Mouse (Mus musculus): ENCODE measurements at regions not wholly inside any gene's neighbourhood (a gene's known extent, or its start where the extent isn't known, plus 50 kb on each side); places are given as distances from the start of the nearest gene placed in this dataset.

DNA sequence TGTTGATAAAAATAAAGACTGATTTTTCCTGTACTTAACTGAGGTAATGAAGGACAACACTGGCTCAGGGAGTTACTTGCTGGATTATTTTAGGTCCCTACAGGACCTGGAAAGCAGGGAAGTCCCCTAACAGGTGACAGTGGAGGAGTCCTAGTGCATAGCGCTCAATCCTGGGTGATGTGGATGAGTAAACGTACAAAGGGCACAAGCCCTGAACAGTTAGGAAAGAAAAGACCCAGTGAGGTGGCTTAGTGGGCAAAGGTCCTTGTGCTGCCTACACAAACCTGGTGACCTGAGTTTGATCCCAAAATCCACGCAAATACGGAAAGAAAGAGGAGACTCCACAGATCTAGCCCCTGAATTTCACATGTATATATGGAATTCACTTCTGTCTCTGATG lies 99.1 kb downstream of the Hes1 start:
- no peak for ATAC-seq

DNA sequence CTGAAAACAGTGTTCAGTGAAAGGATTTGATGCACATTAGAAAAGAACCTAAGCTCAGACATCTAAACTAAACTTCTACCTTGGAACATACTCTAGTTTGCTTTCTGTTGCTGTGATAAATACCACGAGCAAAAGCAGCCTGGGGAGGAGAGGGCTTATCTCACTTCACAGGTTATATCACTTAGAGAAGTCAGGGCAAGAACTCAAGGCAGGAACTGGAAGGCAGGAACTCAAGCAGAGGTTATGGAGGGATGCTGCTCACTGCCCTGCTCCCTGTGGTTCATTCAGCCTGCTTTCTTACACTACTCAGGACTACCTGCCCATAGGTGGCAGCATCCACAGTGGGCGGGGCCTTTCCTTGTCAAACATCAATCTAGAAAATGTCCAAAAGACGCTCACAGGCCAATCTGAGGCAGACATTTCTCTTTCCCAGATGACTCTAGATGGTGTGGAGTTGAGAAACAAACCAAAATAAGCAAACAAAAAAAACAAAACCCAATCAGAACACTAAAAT lies 101.5 kb downstream of the Hes1 start:
- no peak for ATAC-seq

DNA sequence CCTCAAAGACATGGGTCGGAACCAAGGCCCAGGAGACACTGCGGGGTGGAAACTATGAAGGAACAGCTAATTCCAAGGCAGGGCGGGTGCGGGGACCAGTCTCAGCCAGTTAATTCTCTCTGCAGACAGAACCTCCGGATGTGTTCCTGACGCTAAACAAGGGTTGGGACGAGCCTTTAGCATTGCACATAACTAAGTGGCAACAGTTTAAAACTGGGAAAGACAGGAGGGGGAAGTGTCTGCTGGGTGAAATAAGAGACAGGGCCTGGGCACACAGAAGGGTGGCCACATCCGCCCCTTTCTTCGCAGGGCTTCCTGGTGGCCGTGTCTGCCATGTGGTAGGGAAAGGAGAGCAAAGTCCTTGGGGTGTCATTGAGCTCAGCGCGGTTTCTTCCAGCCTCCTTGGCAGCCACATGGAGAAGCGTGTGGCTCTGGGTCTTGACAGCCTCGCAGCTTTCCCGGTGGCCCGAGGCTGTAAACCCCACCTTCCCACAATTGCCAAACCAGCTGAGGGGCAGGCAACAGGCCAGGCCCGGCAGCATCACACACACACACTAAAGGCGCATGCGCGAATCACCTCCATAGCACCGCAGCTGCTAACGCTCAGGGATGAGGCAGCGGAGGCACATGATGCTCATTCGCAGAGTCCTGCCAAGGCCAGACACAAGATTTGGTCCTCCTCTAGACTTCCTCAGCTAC lies 95.8 kb downstream of the Cpn2 start:
- ATAC-seq, result peak; percentile 31

DNA sequence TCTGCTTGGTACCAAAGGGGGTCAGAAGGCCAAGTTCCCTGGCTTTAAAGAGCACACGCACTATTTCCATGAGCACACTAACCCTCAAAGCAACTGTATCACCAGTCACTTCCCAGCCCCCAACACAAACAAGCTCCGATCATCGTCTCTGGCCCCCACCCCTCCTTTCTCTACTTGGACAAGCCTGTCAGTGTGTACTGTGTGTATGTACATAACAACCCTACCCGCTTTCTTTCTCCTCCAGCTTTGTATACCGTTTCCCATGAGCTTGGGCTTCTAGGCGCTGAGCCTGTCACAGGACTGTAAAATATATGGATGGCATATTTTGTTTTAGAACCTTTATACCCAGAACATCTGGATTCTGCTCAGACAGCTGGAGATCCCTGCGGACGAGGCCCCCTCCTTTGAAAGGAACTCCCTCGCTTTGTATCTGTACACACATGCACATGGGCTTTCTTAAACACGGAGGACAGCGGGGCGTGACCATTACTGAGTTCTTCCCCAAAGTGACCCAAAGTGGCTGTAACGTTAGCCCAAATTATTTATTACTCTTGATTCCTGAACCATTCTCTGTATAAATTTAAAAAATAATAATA lies 95.1 kb downstream of the Cpn2 start:
- ATAC-seq, result no peak

DNA sequence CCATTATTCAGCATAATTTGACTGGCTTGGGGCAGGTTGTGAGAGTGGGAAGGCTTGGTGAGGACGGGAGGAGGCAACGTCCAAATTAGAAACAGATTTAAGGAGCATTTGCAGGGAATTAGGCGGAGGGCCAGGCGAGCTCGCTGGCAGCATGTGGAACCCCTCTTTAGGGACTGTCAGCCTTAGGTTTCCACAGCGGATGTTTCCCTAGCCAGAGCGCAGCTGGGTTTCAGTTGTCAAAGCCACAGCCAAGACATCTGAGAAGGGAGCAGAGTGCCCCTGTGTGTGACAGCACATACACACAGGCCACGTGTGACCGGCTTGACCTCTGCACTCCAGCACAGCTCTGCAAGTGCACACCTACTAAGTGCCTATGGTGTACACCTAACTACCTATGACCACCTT lies 94.5 kb downstream of the Cpn2 start:
- ATAC-seq, result no peak

DNA sequence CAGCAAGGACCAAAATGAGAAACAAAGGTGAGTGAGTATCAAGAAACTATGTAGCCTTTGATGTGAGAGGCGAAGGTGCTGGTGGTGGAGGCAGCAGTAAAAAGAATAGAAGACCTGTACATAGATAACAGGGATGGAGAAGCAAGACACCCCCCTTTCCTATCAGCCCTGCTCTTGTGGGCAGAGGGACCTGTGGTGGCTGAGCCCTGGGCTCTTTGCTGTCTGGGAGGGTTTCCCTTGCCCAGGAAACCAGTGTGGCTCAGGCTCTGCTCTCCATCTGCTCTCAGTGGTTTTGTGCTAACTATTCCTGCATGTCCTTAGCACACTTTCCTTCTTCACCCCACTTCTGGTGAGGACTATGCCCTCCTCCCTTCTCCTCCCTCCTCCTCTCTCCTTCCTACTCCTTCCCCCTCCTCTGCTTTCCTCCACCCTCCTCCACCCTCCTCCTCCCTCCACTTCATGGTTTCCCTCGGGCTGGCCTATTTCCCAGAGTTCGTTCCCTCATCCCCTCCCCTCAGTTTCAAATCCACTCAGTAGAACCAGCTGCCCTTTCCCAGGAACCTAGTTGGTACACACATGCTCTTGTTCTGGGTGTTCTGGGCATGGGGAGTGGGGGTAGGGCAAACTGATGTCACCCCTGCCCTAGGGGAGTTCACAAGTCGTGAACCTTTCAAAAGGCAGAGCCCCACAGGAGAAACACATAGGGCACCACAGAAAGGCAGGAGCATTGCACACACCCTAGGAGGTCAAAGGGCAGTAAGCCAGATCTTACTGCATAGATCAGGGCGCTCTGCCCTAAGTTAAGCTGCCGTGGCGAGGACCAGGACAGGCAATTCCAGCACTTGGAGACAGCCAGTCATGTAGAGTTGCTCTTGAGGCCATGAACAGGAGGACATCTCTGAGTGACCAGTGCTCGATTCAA lies 93.1 kb downstream of the Cpn2 start:
- no peak for ATAC-seq

DNA sequence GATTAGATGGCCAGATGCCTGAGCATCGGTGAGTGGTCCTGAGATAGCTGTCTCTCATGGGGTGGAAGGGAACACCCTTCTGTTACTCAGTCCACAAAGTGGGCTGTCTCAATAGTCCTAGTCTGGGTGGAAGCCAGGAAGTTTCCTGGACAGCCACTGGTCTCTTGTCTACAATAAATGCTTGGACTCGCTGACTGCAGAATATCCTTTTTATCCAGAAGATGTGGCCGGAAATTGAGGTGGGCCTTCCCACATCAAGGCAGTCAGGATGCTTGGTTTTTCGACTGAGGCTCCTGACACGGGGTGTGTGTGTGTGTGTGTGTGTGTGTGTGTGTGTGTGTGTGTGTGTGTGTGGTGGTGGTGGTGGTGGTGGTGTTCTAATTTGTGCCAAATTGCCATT lies 91.0 kb downstream of the Cpn2 start:
- ATAC-seq, result no peak

DNA sequence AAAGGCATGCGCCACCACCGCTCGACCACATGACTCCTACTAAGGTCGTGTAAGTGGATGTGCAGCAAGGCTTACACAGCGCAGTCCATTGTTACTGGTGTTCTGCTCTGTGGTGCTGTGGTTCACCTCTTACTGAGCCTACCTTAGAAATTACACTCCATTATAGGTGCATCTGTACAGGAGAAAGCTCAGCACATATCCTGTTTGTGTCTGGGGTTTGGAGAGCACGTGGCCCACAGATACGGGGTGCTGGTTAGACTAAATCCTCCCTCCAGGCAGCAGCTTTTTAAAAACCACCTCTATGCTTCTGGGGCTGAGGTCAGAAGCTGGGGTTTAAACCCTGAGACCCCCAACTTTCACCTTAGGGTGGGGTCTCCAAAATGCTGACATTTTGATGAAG lies 89.5 kb downstream of the Cpn2 start:
- peak; percentile 58 for ATAC-seq

DNA sequence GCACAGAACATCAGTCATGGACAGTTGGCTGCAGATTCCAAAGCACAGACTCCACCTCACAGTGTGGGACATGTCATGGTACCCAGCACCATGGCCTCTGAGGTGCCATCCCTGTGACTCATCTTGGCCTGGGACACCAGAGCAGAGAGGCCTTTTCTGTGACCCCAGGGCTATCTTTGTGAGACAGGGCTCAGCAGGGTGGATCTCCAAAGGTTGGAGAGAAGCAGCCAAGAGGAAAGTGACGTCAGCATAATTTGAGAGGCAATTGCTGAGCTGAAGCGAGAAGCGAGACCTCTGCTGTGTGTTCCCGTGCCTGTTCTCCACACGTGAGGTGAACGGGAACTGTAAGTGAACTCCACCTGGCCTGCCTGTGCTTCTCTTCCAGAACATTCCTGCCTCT lies 88.7 kb downstream of the Cpn2 start:
- ATAC-seq, result no peak

DNA sequence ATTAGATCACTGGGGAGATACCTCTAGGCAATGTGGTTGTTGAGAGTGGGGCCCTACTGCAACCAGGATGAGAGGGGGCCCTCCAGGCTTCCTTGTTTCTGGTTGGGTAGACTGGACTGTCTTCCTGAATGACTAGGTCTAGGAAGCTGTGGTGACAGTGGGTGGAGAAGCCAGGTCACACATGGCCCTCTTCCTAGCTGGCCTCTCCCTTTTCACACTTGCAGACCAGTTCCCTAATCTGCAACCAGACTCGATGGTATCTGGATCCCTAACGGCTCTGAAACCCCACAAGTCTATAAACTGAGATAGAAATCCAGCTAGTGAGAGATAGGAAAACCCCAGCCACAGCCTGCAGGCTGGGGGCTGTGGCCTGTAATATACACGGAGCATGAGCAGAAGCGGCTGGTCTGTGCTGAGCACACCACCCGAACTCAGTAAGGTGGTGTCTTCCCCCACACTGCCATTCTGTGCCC lies 87.8 kb downstream of the Cpn2 start:
- ATAC-seq, result no peak

DNA sequence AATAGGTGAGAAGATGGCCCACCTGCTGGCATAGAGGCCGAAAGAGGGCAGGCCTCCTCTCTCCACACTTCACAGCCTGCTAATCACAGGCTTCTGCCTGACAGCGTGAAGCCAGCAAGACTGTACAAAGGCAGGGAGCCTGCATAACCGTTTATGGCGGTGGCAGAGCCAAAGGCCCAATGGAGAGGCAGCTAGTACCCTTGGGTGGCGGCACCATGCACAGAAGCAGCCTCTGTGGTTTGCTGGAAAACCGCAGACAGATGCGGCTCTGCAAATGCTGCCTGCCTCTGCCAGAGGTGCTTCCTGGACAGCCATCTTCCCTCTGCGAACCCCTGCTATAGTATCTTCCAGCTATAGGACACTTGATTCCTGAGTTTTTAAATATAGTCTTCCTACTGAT lies 86.2 kb downstream of the Cpn2 start:
- ATAC-seq, result peak; percentile 29

DNA sequence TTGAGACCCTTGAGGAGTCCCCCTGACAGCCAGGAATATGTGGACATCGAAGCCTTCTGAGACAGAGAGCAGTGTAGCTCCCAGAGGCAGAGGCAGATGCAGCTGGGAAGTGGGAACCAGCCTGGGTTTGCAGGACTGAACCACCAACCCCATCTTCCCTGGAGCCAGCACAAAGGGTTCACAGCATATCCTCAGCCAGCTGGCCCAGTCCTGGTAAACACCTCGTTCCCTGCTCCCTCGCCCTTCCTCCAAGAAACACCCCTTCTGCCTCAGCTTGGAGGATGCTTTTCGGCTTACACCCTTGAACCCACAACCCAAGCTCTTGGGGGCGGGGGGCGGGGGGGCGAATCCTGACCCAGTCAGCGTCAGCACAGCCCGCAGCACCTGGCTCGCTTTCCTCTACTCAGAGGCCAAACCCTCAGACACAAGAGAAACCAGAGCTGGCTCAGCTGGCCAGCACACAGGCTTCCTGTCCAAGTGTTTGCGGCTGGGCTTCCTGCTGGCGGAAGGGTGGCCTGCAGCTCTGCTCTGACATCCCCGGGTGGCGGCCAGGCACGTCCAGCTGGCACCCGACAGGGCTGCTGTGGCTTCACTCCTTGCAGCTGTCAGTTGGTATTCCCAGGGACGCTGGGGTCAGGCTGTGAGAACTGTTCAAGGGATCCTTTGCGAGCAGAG lies 82.6 kb downstream of the Cpn2 start:
- ATAC-seq, result no peak

DNA sequence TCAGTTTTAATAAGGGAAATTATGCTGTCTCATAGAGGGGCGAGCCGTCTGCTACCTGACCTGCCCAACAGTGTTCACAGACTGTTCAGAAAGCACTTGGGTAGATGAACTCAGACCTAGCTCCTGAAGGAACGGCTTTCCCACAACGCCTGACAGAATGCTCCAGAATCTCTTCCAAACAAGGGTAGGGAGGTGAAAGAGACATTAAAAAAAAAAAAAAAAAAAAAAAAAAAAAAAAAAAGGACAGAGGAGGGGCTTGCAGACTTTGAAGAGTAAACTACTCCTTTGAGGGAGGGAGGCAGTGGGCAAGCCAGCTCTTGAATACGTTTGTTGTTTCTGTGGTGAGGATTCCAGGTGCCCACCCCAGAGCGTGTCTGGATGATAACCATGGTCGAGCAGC lies 81.6 kb downstream of the Cpn2 start:
- ATAC-seq, result no peak

DNA sequence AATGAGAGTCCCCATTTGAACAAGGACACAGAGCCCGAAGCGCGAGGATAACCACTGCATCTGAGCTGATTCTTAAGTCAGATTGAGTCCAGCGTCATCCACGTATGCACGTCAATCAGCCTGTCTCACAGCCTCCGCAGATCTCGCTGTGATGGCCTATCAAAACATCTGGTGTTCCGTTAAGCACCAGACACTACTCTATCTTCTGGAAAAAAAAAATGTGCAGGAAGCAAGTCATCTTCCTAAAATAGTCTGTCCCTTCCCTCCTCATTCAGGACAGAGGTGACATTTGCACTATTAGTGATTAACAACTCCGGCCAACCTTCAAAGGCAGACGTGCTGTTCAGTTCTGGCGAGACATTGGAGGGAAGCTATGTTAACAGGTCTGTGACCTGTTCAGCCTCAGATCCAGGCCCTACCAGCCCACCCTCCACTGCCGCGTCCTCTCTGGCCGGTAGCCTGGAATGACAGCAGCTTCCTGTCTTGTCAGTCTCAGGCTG lies 81.0 kb downstream of the Cpn2 start:
- no peak for ATAC-seq

DNA sequence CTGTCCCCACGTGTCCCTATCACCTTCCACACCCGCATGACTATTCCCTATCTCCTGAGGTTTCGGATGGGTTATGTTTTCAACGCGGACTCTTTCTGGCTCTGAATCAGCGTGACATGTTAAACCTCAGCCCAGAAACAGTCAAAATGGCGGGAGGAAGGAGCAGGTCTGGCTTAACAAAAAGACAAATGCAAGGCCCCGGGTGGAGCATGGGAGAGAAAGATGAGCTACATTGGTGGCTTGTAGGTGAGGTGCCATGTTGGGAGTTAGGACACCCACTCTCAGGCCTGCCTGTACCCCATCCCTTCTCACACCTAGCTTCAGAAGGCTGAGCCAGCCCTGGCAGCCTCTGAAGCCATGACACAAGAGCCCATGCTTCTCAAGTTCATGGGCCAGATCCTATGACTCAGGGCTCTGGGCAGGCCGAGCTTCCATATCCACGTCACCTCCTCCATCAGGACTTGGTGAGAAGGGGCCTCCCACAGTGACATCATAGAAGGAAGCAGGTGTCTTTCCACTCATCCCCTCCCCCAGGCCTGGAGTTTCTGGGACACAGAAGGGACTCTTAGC lies 80.5 kb downstream of the Cpn2 start:
- ATAC-seq, result no peak

DNA sequence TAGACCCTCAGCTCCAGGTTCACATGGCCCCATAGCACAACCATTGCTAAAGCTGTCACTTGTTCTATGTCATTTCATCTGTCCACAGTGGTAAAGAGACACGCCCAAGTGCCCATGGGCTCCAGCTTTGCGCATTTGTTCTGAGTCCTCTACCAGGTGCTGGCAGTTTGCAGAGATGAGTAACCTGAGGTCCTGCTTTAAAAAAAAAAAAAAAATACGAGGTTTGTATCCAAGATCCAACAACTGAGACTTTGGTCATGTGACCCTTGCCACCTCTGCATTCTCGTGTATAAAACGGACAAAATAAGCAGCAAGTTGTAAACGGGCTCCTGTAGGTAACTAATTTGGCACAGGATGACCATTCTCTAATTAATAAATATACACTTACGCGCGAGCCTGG lies 79.9 kb downstream of the Cpn2 start:
- no peak for ATAC-seq

DNA sequence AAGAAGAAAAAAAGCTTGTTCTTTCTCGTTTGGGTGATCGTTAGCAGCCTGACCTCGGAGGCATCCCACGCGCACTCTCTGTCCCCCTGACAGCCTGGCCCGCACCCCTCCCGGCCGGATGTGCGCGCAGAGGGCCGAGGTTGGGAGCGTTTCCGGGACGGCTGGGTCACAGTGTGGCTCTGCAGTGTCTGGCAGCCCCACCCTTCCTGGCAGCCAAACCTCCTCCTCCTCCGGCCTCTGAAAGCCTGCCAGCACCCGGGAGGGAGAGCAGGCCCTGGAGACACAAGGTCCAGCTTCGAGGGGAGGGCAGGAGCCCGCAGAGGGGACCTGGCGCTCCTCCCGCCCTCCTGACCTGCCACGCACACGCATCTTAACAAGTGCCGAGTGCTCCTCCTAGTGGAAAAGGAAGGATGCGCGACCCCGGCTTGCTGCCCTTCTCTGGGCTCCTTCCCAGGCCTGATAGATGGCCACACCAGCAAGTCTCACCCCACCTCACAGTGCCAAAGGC lies 79.3 kb downstream of the Cpn2 start:
- ATAC-seq, result peak; percentile 90

DNA sequence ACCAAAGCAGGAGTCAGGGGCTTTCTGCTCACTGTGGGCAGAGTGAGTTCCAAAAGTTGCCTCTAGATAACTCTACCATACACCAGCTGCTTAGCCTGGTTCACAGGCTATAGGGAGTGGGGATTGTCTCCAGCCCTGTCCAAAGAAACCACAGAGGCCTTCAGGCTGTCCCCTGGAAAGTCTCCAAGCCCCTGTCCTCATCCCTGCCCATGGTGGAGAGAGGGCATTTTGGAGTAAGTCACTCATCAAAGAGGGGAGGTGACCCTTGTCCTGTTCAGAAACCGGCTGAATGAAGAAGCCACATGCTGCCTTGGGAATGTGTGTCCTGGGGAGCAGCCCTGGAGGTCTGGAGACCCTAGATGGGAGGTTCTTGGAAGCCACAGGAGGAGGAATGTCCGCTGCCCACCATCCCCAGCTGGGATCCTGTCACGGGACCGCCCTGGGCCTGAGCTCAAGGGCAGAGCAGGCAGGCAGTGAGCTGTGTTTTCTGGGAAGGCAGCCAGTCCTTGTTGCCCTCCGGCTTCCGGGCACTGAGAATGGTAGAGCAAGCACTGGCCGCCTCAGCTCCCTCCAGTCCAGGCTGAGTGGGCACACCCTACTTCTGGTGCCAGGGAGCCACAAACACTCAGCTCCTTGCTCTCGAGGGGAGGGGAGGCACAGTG lies 78.4 kb downstream of the Cpn2 start:
- ATAC-seq, result no peak

DNA sequence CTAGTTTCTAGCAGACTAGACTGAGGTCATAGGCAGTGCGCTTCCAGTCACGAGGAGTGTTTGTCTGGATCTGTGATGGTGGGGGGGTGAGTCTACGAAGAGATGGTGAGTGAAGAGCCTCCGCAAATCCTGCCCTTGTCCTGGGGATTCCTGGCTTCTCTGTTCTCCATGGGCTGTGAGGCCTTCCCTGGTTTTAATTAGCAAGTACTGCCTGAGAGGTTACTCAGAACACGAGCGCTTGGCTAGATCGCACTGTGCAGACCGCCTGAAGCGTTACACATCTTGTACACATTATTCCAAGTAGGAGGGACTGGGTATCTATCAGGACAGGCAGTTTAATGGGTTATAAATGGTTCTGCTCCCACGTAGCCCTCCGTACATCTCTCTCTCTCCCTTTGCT lies 76.9 kb downstream of the Cpn2 start:
- no peak for ATAC-seq

DNA sequence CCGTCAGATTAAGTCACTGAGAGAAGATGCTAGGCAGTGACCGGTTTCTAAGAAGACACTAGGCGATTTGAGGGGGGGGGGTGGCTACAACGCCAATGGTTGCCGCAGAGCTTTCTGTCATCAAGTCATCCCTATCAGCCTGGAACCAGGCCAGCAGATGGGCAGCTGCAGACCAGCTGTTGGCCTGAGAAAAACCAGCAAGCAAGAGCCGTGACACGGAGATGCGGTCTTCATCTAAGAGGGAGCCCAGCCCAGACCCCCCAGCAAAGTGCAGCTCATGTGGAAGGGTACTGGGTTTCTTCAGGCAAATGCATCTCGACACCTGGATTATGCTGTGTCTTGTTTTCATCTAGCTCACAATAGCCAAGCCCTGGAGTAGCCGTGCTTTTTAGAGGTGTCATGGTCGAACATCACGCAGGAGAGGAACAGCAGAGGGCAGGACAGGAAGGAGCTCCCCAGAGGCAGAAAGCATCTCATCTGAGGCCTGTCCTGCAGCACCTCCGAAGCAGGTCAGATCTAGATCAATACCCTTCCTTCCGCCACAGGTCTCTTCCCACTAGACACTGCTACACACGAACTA lies 76.3 kb downstream of the Cpn2 start:
- ATAC-seq, result no peak

Data from inflammation-experienced regulatory T-cells, adult 6 months (primary cell).